Mouse (Mus musculus) embryonic stem cell, embryonic (primary cell): ENCODE data around the gene Kcnh8.

Source experiments
- CTCF ChIA-PET, 4 experiments: fragments of 300-600 bp in 2 of 4; fragments of 350-600 bp in 2 of 4; sonication (Branson Sonifier 250); formaldehyde crosslinking; loops; one replicate each; lab custom pipeline; 2022; ENCODE audit warnings: inconsistent platforms in 2 of 4; lab: Charles Lee
- POLR2A ChIA-PET, 4 experiments: fragments of 300-600 bp in 2 of 4; fragments of 350-600 bp in 2 of 4; sonication (Branson Sonifier 250); formaldehyde crosslinking; loops; one replicate each; lab custom pipeline; 2022; ENCODE audit warnings: antibody characterized with exemption in 4 of 4, inconsistent platforms in 1 of 4; lab: Charles Lee

Gene Kcnh8

GRCm38 (mm10) chr17:52602093-52602780 lies at the start of gene Kcnh8:
Kcnh8 (plus strand) TSS chr17:52602709.
- CTCF ChIA-PET: interaction anchor here in 1 of 4 experiments (1.8 kb wide), 1 partner anchor 9 kb away, joined by 4 read pairs; no protein-coding TSS in a partner anchor
- POLR2A ChIA-PET: interaction anchor here in 2 of 4 experiments (0.7 to 1.1 kb wide), 4 partner anchors 9 to 571 kb away, joined by 3 to 4 read pairs (median 4); no protein-coding TSS in a partner anchor

DNA sequence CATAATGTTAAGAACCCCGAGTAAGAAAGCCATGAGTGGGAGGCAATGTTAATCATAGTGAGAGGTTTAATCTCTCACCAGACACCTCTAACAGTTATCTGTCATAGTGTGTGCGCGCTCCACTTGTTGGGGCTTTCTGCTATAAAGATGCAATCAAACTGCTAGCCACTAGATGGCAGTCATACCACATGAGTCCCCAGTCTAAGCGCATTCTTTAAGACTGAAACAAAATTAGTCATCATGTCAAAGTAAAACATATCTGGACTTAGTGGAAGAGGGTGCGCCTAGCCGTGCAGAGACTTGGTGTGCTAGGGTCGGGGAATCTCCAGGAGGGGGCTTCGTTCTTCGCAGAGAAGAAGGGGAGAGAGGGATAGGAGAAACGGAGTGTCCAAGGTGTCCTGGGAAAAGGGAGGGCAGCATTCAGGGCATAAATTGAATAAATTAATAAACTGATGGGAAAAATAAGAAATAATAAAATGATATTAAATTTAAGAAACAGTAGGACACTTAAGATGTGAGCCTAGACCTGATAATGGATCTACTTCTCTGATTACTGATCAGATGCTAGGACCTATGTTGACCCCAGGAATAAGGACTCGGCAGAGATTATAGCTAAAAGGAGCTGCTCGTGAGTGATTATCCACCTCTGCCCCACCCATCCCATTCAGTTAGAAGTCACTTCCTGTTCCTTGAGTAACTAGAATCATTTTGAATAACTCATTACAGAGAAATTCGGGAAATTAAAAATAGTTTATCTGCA lies 42.4 kb upstream of the Kcnh8 start:
- ChIA-PET CTCF (interaction anchor here in 1 of 4 experiments (1.1 kb wide), 1 partner anchor 830 kb away, joined by 3 read pairs; no protein-coding TSS in a partner anchor), POLR2A (no interaction called here)

DNA sequence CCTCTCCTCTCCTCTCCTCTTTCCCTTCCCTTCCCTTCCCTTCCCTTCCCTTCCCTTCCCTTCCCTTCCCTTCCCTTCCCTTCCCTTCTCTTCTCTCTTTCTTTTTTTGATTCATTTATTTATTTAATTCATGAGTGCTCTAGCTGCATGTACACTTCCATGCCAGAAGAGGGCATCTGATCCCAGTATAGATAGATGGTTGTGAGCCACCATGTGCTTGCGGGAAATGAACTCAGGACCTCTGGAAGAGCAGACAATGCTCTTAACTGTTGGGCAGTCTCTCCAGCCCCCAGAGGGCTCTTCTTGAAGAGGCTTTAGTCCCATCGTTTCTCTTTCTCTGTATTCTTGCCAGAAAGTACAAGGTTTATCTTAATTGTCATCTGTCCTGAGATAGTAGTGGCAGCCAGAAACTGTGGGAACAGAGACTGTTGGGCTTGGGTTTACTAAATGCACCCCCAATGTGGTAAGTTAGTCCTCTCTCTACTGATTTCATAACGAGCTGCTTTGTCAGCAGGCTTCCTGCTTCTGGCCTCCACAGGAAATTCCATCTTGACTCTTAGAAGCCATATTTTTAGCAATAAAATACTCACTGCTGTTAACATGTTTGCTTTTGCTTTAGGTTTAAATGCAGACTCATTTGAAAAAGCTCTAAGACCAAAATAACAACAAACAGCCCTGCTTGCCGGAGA lies 36.9 kb upstream of the Kcnh8 start:
- ChIA-PET CTCF (interaction anchor here in 3 of 4 experiments (0.6 to 1.5 kb wide), 4 partner anchors 74 to 824 kb away, joined by 3 to 4 read pairs (median 3); no protein-coding TSS in a partner anchor), POLR2A (interaction anchor here in 1 of 4 experiments (0.6 kb wide), 1 partner anchor 11 kb away, joined by 3 read pairs; no protein-coding TSS in a partner anchor)

GRCm38 (mm10) chr17:52569584-52570270 lies 32.8 kb upstream of the Kcnh8 start:
- ChIA-PET POLR2A (no interaction called here), CTCF (interaction anchor here in 1 of 4 experiments (1.0 kb wide), 1 partner anchor 235 kb away, joined by 3 read pairs; no protein-coding TSS in a partner anchor)

- POLR2A ChIA-PET: no interaction called here
- CTCF ChIA-PET: no interaction called here
Measured at GRCm38 (mm10) chr17:52572229-52572628, 30.3 kb upstream of the Kcnh8 start.

DNA sequence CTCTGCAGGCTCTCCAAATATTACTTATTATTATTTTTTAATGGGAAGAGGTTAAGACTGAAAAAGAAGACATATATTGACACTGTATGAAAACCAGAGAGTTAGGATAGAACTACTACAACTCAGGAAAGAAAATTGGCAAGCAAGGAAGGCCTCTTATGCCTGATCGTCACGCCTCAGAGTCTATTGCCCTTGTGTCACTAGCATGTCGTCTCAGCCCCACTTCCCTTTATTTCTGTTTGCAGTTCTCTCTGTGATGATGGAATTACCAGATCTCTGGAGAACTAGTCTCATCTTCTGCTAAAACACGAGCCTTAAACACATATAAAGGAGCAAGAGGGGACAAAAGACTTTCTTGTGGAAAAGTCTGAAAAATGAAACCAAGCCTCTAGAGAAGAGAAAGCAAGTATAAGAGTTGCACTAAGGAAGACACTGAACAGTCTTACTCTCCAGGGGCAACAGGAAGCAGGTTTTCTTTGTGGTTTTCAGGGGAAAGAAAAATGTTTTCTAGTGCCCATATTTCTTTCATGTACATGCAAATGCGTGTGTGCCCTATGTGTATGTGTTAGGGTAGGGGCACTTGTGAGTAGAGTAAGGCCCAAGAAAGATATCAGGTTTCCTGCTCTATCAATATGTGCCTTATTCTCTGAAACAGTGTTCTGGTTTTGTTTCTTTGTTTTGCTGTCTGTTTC lies 10.9 kb upstream of the Kcnh8 start:
- ChIA-PET CTCF (no interaction called here), POLR2A (no interaction called here)

DNA sequence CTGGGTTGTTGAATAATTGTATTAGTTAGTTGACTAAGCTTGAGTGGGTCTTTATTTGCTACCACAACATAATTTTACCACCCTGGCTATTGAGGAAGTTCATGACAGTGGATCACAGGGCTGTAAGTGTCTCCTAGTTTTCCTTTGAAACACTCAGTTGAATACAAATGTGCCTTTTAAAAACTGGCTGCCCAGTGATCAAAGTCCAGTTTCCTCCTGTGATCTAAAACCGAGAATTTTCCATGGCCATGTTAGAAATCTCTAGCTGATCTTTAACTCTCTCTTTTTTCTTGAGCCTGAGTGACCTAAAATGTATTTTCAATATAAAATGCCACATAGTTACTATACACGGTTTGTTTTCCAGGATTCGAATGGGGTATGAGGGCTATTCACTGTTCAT lies 3.4 kb upstream of the Kcnh8 start:
- ChIA-PET POLR2A (no interaction called here), CTCF (interaction anchor here in 1 of 4 experiments (0.6 kb wide), 1 partner anchor 39 kb away, joined by 3 read pairs; no protein-coding TSS in a partner anchor)

- CTCF ChIA-PET: no interaction called here
- POLR2A ChIA-PET: interaction anchor here in 2 of 4 experiments (0.6 to 1.4 kb wide), 4 partner anchors 12 to 620 kb away, joined by 3 to 6 read pairs (median 3); no protein-coding TSS in a partner anchor
Measured at GRCm38 (mm10) chr17:52600882-52601371, 1.6 kb upstream of the Kcnh8 start.

GRCm38 (mm10) chr17:52602781-52603170 lies 267 bp downstream of the Kcnh8 start:
- ChIA-PET POLR2A (interaction anchor here in 2 of 4 experiments (1.1 kb wide), 2 partner anchors 8 to 9 kb away, joined by 3 to 4 read pairs; no protein-coding TSS in a partner anchor), CTCF (interaction anchor here in 1 of 4 experiments (1.8 kb wide), 1 partner anchor 9 kb away, joined by 4 read pairs; no protein-coding TSS in a partner anchor)

DNA sequence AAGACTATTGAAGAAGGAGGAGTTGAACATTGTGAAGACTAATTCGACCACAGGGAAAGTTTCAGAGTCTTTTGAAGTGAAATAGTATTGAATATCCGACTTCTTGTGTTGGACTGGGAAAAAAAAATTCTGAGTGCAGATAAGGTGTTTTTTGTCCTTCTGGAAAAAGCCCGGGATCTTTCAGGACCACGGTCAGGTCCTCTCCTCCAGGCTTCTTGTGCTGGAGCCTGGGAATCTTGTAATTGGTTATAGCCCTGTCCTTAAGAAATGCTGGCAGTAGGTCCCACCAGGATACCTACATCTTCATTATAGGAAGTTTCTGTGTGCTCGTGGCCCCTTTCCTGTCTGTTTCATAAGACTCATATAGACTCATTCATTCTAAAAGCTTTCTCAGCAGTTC lies 902 bp downstream of the Kcnh8 start:
- ChIA-PET CTCF (interaction anchor here in 1 of 4 experiments (1.8 kb wide), 1 partner anchor 8 kb away, joined by 4 read pairs; no protein-coding TSS in a partner anchor), POLR2A (no interaction called here)

- ChIA-PET POLR2A (interaction anchor here in 2 of 4 experiments (0.7 to 0.9 kb wide), 2 partner anchors 9 kb away, joined by 3 to 4 read pairs; partner anchors contain the start of gene Kcnh8 (in 2 of the 2)), CTCF (interaction anchor here in 1 of 4 experiments (1.1 kb wide), 1 partner anchor 9 kb away, joined by 4 read pairs; the partner anchor contains the start of gene Kcnh8)
Measured at GRCm38 (mm10) chr17:52611382-52611781, 8.9 kb downstream of the Kcnh8 start.

GRCm38 (mm10) chr17:52649186-52649585 lies 46.7 kb downstream of the Kcnh8 start:
- ChIA-PET CTCF (no interaction called here), POLR2A (interaction anchor here in 1 of 4 experiments (0.5 kb wide), 1 partner anchor 52 kb away, joined by 3 read pairs; no protein-coding TSS in a partner anchor)

GRCm38 (mm10) chr17:52691988-52692387 lies 89.5 kb downstream of the Kcnh8 start:
- ChIA-PET POLR2A (no interaction called here), CTCF (no interaction called here)

- ChIA-PET POLR2A (no interaction called here), CTCF (no interaction called here)
Measured at GRCm38 (mm10) chr17:52701944-52702343, 99.4 kb downstream of the Kcnh8 start.

DNA sequence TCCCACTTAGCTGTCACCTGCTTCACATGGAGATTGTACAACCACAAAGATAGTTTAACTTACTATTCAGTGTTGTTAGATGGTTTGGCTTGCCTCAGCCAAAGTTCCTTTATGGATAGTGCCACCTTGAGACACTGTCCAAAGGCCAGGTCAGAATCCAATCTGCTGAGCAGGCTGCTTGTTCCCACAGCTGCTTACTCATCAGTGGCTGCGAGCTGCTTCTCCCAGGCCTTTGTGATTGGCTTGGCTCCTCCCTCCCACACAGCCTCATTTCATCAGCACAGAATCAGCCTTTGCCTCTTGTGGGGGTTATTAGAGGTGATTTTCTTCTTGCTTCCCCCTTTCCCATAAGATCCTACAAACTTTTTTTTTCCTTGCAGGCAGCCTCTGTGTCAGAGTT lies 109.8 kb downstream of the Kcnh8 start:
- POLR2A ChIA-PET: no interaction called here
- CTCF ChIA-PET: no interaction called here

DNA sequence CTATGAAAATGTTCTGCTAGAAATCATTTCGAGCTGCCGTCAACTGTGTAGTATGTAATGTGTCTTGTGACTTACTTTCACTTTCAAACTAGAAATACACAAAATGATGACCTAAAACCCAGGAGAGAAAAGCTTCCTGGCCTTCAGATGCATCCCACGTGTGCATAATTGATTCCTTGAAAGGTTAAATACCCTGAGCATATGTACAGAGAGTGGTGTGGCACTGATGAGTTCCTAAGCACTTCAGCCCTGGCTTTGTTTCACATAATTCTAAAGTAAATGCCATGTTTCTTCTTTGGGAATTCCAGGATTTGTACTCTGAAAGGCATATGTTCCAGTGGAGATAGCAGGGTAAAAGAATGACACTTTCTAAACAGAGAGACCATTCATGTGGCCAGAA lies 119.7 kb downstream of the Kcnh8 start:
- CTCF ChIA-PET: interaction anchor here in 1 of 4 experiments (0.6 kb wide), 1 partner anchor 65 kb away, joined by 3 read pairs; no protein-coding TSS in a partner anchor
- POLR2A ChIA-PET: no interaction called here

- ChIA-PET POLR2A (no interaction called here), CTCF (no interaction called here)
Measured at GRCm38 (mm10) chr17:52728806-52729205, 126.3 kb downstream of the Kcnh8 start.
